Mouse (Mus musculus) bone marrow, adult 2 months (tissue): ENCODE results near the gene Arhgap36.

Experiments used
- CTCF ChIP-seq: fragments of 200-500 bp; IDR thresholded peaks from 2 replicates; pipeline ENCODE4 v1.5.1; 2011; ENCODE audit warnings: low read length, control low read depth; ENCODE audit not compliant: control insufficient read depth, insufficient read depth
- POLR2A ChIP-seq: fragments of 200-500 bp; IDR thresholded peaks from 2 replicates; pipeline ENCODE4 v1.6.1; 2011; ENCODE audit warnings: low read depth, mild to moderate bottlenecking, control low read depth, low read length, borderline replicate concordance; ENCODE audit not compliant: control insufficient read depth

DNA sequence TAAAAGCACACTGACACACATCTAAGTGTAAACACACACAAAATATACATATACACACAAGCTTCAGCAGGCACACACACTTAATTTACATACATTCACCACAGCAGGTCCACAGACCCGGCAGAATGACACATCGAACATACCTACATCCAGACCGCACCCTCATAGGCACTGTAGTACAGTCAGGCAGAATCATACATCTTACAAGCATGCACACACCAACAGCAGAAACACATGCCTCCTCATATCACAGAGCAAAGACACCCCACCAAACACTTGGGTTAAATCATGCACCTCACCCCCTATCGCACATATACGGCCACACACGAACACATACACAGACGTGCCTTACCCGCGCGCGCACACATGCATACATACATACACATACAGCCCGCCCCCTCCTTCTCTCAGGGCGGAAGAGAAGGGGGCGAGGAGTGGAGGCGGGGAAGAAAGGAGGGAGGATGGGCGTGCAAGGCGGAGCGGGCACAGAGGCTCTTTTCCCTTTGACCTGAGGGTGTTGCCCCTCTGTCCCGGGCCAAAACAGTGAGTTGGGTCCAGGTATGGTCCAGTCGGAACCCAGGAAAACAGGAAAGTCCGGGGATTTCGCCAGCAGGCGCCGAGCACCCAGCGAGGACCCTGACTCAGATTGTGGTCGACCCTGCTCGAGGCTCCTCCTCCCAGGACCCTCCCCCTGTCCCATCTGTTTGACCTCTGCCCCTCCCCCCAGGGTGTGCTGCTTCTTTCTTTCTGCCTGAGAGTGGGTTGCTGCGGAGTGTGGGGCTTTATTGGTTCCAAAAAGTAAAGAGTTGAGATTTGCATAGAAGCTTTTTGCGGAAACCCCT, 16.4 kb downstream of the Arhgap36 start:
- TF ChIP-seq CTCF (no peak), POLR2A (no peak)
